Mouse (Mus musculus) kidney, adult 2 months (tissue): ENCODE results near the gene Sfxn2.

ENCODE experiments used
- CTCF ChIP-seq: fragments of 200-500 bp; conservative IDR thresholded peaks from 2 replicates; pipeline ENCODE4 v1.5.1; 2011; ENCODE audit warnings: low read depth, mild to moderate bottlenecking, control low read depth, low read length, moderate library complexity, mixed read lengths; ENCODE audit not compliant: insufficient read depth, insufficient read length
- POLR2A ChIP-seq: fragments of 200-500 bp; IDR thresholded peaks from one replicate; pipeline ENCODE4 v1.6.1; 2011; ENCODE audit warnings: low read depth, low read length, control low read depth

- TF ChIP-seq CTCF = peak; percentile 63
- no peak for TF ChIP-seq POLR2A
These were observed 35.0 kb upstream of the Sfxn2 start for GRCm38 (mm10) chr19:46538213-46538612.
